Mouse (Mus musculus): ENCODE measurements around the gene Ptpn1.

DNA sequence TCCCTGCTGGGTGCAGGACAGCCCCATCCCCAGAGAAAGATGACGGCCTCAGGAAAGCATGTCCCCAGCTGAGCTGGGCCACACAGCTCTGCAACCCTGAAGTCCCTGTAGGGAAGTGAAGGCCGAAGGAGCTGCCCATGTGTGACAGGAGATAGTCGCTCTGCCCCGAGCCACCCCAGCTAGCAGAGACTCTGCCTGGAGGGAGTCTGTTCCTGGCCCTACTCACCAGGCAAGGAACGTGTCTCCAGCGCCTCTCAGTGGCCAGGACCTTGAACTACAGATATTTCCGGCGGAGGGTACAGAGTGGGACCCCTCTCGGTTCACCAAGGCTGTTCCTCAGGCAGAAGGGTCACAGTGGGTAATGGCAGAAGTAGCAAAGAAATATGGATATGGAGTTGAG is 39.9 kb upstream of the Ptpn1 start:
- peak; percentile 82 for TF ChIP-seq CTCF (IDR thresholded peaks at IDR 0.05; ENCODE audit: control insufficient read depth, insufficient read depth, insufficient read length)
- no peak for TF ChIP-seq CEBPB (IDR thresholded peaks at IDR 0.05; ENCODE audit: low read depth)
- TF ChIP-seq USF1 (IDR thresholded peaks at IDR 0.05; ENCODE audit: low read depth), result no peak
- TF ChIP-seq MAX (IDR thresholded peaks at IDR 0.05), result no peak
